Mouse (Mus musculus) kidney, postnatal 0 days (tissue): ENCODE measurements around the gene Prkaca. TPM values are rescaled to one million over a fixed set of nuclear protein-coding genes. Genes with fewer than 3 reads are reported as not detected.

Experiments
- ATAC-seq: fragments of 200-750 bp; cut with Nextera tagmentation; replicated peaks from 2 replicates; pipeline ENCODE4 v1.8.0; 2017; ENCODE audit warnings: low read depth, moderate number of reproducible peaks, moderate TSS enrichment, moderate library complexity; ENCODE audit not compliant: low FRiP score
- DNase-seq: peaks from one replicate; pipeline ENCODE4 v3.0.0-alpha.2; 2016; ENCODE audit warnings: low spot score
- H3K27ac ChIP-seq: fragments of 300-500 bp; sonication (generic); 2 replicates; pipeline ENCODE4 v1.5.1; 2014; ENCODE audit warnings: mild to moderate bottlenecking
- H3K27me3 ChIP-seq: fragments of 300-500 bp; sonication (generic); 2 replicates; pipeline ENCODE4 v1.6.1; 2014; ENCODE audit warnings: low read length, mixed read lengths; ENCODE audit not compliant: insufficient read depth
- H3K36me3 ChIP-seq: fragments of 300-500 bp; sonication (generic); 2 replicates; pipeline ENCODE4 v1.6.1; 2014; ENCODE audit warnings: low read length, mixed read lengths; ENCODE audit not compliant: insufficient read depth
- H3K4me1 ChIP-seq: fragments of 300-500 bp; sonication (generic); replicated peaks from 2 replicates; pipeline ENCODE4 v1.6.1; 2014; ENCODE audit warnings: antibody characterized with exemption, low read length, mixed read lengths; ENCODE audit not compliant: insufficient read depth
- H3K4me2 ChIP-seq: fragments of 300-500 bp; sonication (generic); 2 replicates; pipeline ENCODE4 v1.6.1; 2014; ENCODE audit warnings: mild to moderate bottlenecking, low read length, moderate library complexity, mixed read lengths
- H3K4me3 ChIP-seq: fragments of 300-500 bp; sonication (generic); replicated peaks from 2 replicates; pipeline ENCODE4 v1.5.1; 2014; ENCODE audit warnings: low read depth, low read length
- H3K9ac ChIP-seq: fragments of 300-500 bp; sonication (generic); 2 replicates; pipeline ENCODE4 v1.6.1; 2014; ENCODE audit warnings: low read depth, low read length
- H3K9me3 ChIP-seq: fragments of 300-500 bp; sonication (generic); replicated peaks from 2 replicates; pipeline ENCODE4 v1.6.1; 2016; ENCODE audit warnings: low read length, inconsistent platforms, mixed read lengths
- CTCF ChIP-seq: IDR thresholded peaks from 2 replicates; pipeline ENCODE4 v1.5.1; 2016; ENCODE audit warnings: antibody characterized with exemption, low read depth, mild to moderate bottlenecking, moderate library complexity
- WGBS: fragments of 180-500 bp; shearing (Covaris S2); extraction: QIAGEN DNeasy Blood & Tissue Kit; methylation state at CpG from one replicate; pipeline ENCODE4 v1.1.7; 2014; 5-methylcytosine and 5-hydroxymethylcytosine counted together
- polyA plus RNA-seq: library from polyadenylated mRNA; unstranded; fragments of >200 nt; fragmentation: Nextera tagmentation; extraction: Ambion mirVana; gene quantifications from 2 replicates; pipeline ENCODE4 v1.2.1, GENCODE M21; 2015

Prkaca gene
- polyA plus RNA-seq = 104 and 109 TPM in 2 replicates

- no peak for TF ChIP-seq CTCF
- H3K36me3 ChIP-seq = peaks cover 4% of the 10 kb centered on the region; the same call in 1 of the 2 replicates
- under 1% methylated on average over 91 of the region's 94 CpGs for WGBS
- peak within 1 kb of the TSS; percentile 79 for H3K4me3 ChIP-seq
- no peaks in the 10 kb centered on the region for H3K9me3 ChIP-seq
- H3K4me2 ChIP-seq = peak within 1 kb of the TSS; percentile 94
- peak within 1 kb of the TSS; percentile 43; the same call in 1 of the 2 replicates for H3K27ac ChIP-seq
- H3K4me1 ChIP-seq = peaks cover 6% of the 10 kb centered on the region
- DNase-seq (peak; percentile 99), ATAC-seq (peak; percentile 99)
- H3K9ac ChIP-seq = peak within 1 kb of the TSS; percentile 70
- no peaks in the 10 kb centered on the region for H3K27me3 ChIP-seq
Measured at GRCm38 (mm10) chr8:83972150-83973120, at the start of gene Prkaca. Gene Prkaca, plus strand, starts transcription at chr8:83972993.

- H3K27me3 ChIP-seq = no peaks in the 10 kb centered on the region
- no peak overlapping the region for H3K9ac ChIP-seq
- ATAC-seq (peak; percentile 23), DNase-seq (no peak)
- H3K4me2 ChIP-seq = no peak overlapping the region
- H3K27ac ChIP-seq = no peak overlapping the region
- H3K36me3 ChIP-seq = peaks cover 23% of the 10 kb centered on the region
- 81% methylated on average over 5 of the region's 5 CpGs for WGBS
- no peak overlapping the region for H3K4me3 ChIP-seq
- 0 out of 2 replicates have a peak, but pooled peaks cover 3% of the 10 kb centered on the region for H3K4me1 ChIP-seq
- no peak for TF ChIP-seq CTCF
- no peaks in the 10 kb centered on the region for H3K9me3 ChIP-seq
Measured at GRCm38 (mm10) chr8:83924585-83924984, 48.2 kb upstream of the Prkaca start.

- DNase-seq (no peak), ATAC-seq (no peak)
- no peaks in the 10 kb centered on the region for H3K9me3 ChIP-seq
- H3K4me2 ChIP-seq = no peak overlapping the region
- H3K4me1 ChIP-seq = 0 out of 2 replicates have a peak, but pooled peaks cover 3% of the 10 kb centered on the region
- H3K36me3 ChIP-seq = peaks cover 32% of the 10 kb centered on the region
- 34% methylated on average over 7 of the region's 7 CpGs for WGBS
- no peak overlapping the region for H3K9ac ChIP-seq
- no peak overlapping the region for H3K27ac ChIP-seq
- TF ChIP-seq CTCF = no peak
- no peaks in the 10 kb centered on the region for H3K27me3 ChIP-seq
- no peak overlapping the region for H3K4me3 ChIP-seq
Measured at GRCm38 (mm10) chr8:83926266-83926665, 46.5 kb upstream of the Prkaca start.

GRCm38 (mm10) chr8:83934222-83934621 is 38.6 kb upstream of the Prkaca start:
- Histone ChIP-seq H3K4me3 (no peak overlapping the region), H3K9ac (no peak overlapping the region), H3K4me1 (no peaks in the 10 kb centered on the region), H3K27ac (no peak overlapping the region), H3K27me3 (no peaks in the 10 kb centered on the region), H3K36me3 (peaks cover 84% of the 10 kb centered on the region), H3K9me3 (no peaks in the 10 kb centered on the region), H3K4me2 (no peak overlapping the region)
- no peak for TF ChIP-seq CTCF
- 86% methylated on average over 5 of the region's 5 CpGs for WGBS
- ATAC-seq (no peak), DNase-seq (no peak)

GRCm38 (mm10) chr8:83934994-83935393 is 37.8 kb upstream of the Prkaca start:
- Histone ChIP-seq H3K4me3 (no peak overlapping the region), H3K9ac (no peak overlapping the region), H3K36me3 (peaks cover 78% of the 10 kb centered on the region), H3K9me3 (no peaks in the 10 kb centered on the region), H3K4me2 (no peak overlapping the region), H3K27me3 (no peaks in the 10 kb centered on the region), H3K4me1 (no peaks in the 10 kb centered on the region), H3K27ac (no peak overlapping the region)
- TF ChIP-seq CTCF = no peak
- WGBS = 88% methylated on average over 2 of the region's 2 CpGs
- DNase-seq (no peak), ATAC-seq (no peak)

- Histone ChIP-seq H3K27me3 (no peaks in the 10 kb centered on the region), H3K4me1 (no peaks in the 10 kb centered on the region), H3K27ac (no peak overlapping the region), H3K9me3 (no peaks in the 10 kb centered on the region), H3K9ac (no peak overlapping the region), H3K4me3 (no peak overlapping the region), H3K36me3 (peaks cover 75% of the 10 kb centered on the region), H3K4me2 (no peak overlapping the region)
- TF ChIP-seq CTCF = no peak
- 92% methylated on average over 8 of the region's 8 CpGs for WGBS
- DNase-seq = no peak
- ATAC-seq = no peak
Measured at GRCm38 (mm10) chr8:83935435-83935834, 37.4 kb upstream of the Prkaca start.
